Mouse (Mus musculus) heart, postnatal 0 days (tissue): ENCODE measurements around the gene Map7d1. TPM values are rescaled to one million over a fixed set of nuclear protein-coding genes. Genes with fewer than 3 reads are reported as not detected.

ENCODE experiments used
- ATAC-seq: fragments of 200-750 bp; cut with Nextera tagmentation; 2 replicates; pipeline ENCODE4 v1.8.0; 2017; ENCODE audit warnings: low read depth, moderate number of reproducible peaks, moderate library complexity; ENCODE audit not compliant: insufficient read depth
- DNase-seq: peaks from one replicate; pipeline ENCODE4 v3.0.0-alpha.2; 2016; ENCODE audit warnings: low spot score
- H3K27ac ChIP-seq: fragments of 300-500 bp; sonication (generic); 2 replicates; pipeline ENCODE4 v1.5.1; 2014; ENCODE audit warnings: low read depth, mild to moderate bottlenecking
- H3K27me3 ChIP-seq: fragments of 300-500 bp; sonication (generic); 2 replicates; pipeline ENCODE4 v1.6.1; 2014; ENCODE audit warnings: low read length, mixed read lengths; ENCODE audit not compliant: control insufficient read depth, insufficient read depth
- H3K36me3 ChIP-seq: fragments of 300-500 bp; sonication (generic); replicated peaks from 2 replicates; pipeline ENCODE4 v1.6.1; 2014; ENCODE audit warnings: low read length, mixed read lengths; ENCODE audit not compliant: control insufficient read depth, insufficient read depth
- H3K4me1 ChIP-seq: fragments of 300-500 bp; sonication (generic); 2 replicates; pipeline ENCODE4 v1.6.1; 2014; ENCODE audit warnings: antibody characterized with exemption; ENCODE audit not compliant: control insufficient read depth, insufficient read depth
- H3K4me2 ChIP-seq: fragments of 300-500 bp; sonication (generic); 2 replicates; pipeline ENCODE4 v1.6.1; 2014; ENCODE audit warnings: low read depth, mild to moderate bottlenecking, low read length, moderate library complexity
- H3K4me3 ChIP-seq: fragments of 300-500 bp; sonication (generic); 2 replicates; pipeline ENCODE4 v1.5.1; 2014; ENCODE audit warnings: low read depth, low read length
- H3K9ac ChIP-seq: fragments of 300-500 bp; sonication (generic); replicated peaks from 2 replicates; pipeline ENCODE4 v1.6.1; 2014; ENCODE audit warnings: low read depth, low read length, mixed read lengths
- H3K9me3 ChIP-seq: fragments of 300-500 bp; sonication (generic); replicated peaks from 2 replicates; pipeline ENCODE4 v1.6.1; 2016; ENCODE audit warnings: low read length; ENCODE audit not compliant: control insufficient read depth
- CTCF ChIP-seq: IDR thresholded peaks from 2 replicates; pipeline ENCODE4 v1.5.1; 2016; ENCODE audit warnings: antibody characterized with exemption, control low read depth, low read depth
- EP300 ChIP-seq: IDR thresholded peaks from 2 replicates; pipeline ENCODE4 v1.6.1; 2016; ENCODE audit warnings: antibody characterized with exemption, low read depth
- WGBS: fragments of 180-500 bp; shearing (Covaris S2); extraction: QIAGEN DNeasy Blood & Tissue Kit; methylation state at CpG from one replicate; pipeline ENCODE4 v1.1.7; 2014; 5-methylcytosine and 5-hydroxymethylcytosine counted together
- polyA plus RNA-seq: library from polyadenylated mRNA; unstranded; fragments of >200 nt; fragmentation: Nextera tagmentation; extraction: Ambion mirVana; gene quantifications from 2 replicates; pipeline ENCODE4 v1.2.1, GENCODE M21; 2015
- total RNA-seq: library from RNA; depleted of rRNA; stranded (reverse); fragments of >200 nt; gene quantifications from 2 replicates; pipeline ENCODE4 v1.2.3, GENCODE M21; 2014; ENCODE audit warnings: low replicate concordance

Gene Map7d1
- total and polyA plus RNA-seq, 2 experiments from 2014 or later = 37.5 to 75.0 TPM

DNA sequence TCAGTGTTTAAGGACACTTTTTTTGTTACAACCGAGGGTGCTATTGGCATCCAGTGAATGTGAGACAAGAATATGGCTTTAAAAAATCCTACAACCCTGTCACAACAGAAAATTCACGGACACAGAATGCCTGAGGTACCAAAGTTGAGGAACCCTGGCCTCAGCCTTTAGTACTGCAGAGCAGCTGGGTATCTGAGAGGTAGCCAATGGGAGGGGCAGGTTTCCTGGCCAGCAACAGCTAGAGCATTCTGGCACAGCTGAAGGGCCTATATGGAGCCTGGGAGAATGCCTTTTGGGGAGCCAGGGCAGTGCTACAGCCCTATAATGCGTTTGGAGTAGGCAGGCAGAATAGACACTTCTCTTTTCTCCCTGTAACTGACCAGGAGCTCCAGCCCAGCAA is 2.9 kb upstream of the Map7d1 start:
- peaks cover 60% of the 10 kb centered on the region for H3K4me1 ChIP-seq
- H3K4me2 ChIP-seq = peak overlapping the region; percentile 43; the same call in 1 of the 2 replicates
- TF ChIP-seq EP300 = no peak
- peak overlapping the region; percentile 90 for H3K27ac ChIP-seq
- no peaks in the 10 kb centered on the region for H3K36me3 ChIP-seq
- WGBS = 17% methylated on average over 3 of the region's 3 CpGs
- H3K9me3 ChIP-seq = no peaks in the 10 kb centered on the region
- no peak overlapping the region for H3K4me3 ChIP-seq
- 0 out of 2 replicates have a peak overlapping the region, but pooled peaks have one; percentile 34 for H3K9ac ChIP-seq
- ATAC-seq (no peak), DNase-seq (peak; percentile 60)
- H3K27me3 ChIP-seq = no peaks in the 10 kb centered on the region

GRCm38 (mm10) chr4:126256967-126257881 is 1.1 kb upstream of the Map7d1 start:
- no peak for ATAC-seq
- peak overlapping the region; percentile 90 for H3K9ac ChIP-seq
- no peaks in the 10 kb centered on the region for H3K9me3 ChIP-seq
- no peaks in the 10 kb centered on the region for H3K27me3 ChIP-seq
- 7% methylated on average over 26 of the region's 26 CpGs for WGBS
- no peaks in the 10 kb centered on the region for H3K36me3 ChIP-seq
- H3K4me3 ChIP-seq = peak overlapping the region; percentile 88
- H3K4me2 ChIP-seq = peak overlapping the region; percentile 89
- TF ChIP-seq EP300 (no peak), CTCF (no peak)
- peaks cover 70% of the 10 kb centered on the region for H3K4me1 ChIP-seq
- H3K27ac ChIP-seq = peak overlapping the region; percentile 96
- no peak for DNase-seq

GRCm38 (mm10) chr4:126255113-126256001 is 786 bp downstream of the Map7d1 start:
- ATAC-seq (peak; percentile 7), DNase-seq (peak; percentile 50)
- TF ChIP-seq CTCF (no peak), EP300 (no peak)
- Histone ChIP-seq H3K4me2 (peak overlapping the region; percentile 89), H3K36me3 (no peaks in the 10 kb centered on the region), H3K27me3 (no peaks in the 10 kb centered on the region), H3K4me3 (peak overlapping the region; percentile 88), H3K4me1 (peaks cover 75% of the 10 kb centered on the region), H3K9me3 (no peaks in the 10 kb centered on the region), H3K9ac (peak overlapping the region; percentile 90), H3K27ac (peak overlapping the region; percentile 96)
- 0% methylated on average over 41 of the region's 50 CpGs for WGBS

DNA sequence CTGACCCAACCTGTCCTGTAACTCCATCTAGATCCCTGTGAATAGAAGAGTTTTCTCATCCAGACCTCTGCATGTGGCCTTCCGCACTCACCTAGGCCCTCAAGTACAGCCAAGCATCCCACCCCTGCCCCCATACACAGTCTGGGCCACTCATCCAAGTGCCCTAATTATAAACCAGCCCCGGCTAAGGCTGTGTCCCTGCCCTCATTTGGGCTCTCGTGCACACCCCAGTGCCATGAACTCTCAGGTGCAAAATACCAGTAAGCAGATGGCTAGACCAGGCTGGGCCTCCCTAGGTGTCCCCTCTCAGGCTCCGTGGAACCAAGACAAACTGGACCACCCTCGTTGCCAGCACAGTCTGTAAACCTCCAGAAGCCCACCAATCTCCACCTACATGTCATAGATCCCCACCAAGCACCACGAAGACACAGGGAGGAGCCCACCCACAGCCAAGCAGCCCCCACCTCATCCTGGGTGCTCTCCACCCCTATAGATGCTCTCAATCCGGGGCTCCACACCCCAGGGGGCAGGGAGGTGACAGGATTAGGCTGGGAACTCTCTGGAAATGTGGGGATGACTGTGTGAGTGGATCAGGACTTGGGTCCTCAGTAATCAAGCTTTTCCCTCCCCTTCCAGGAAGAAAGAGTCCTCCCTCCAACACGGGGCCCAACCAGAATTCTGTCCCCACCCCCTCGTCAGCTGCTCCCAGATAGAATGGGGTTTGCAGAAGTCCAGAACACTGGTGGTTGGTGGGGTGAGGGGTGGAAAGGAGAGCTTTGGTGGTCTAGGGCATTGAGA is 1.6 kb downstream of the Map7d1 start:
- WGBS = 9% methylated on average over 9 of the region's 9 CpGs
- no peak for TF ChIP-seq EP300
- TF ChIP-seq CTCF = peak; percentile 2; the same call in 1 of the 2 replicates

More for the DNA sequence above, 1.6 kb downstream of the Map7d1 start:
- Histone ChIP-seq H3K27me3 (no peaks in the 10 kb centered on the region), H3K4me3 (peak overlapping the region; percentile 88), H3K27ac (peak overlapping the region; percentile 96), H3K9ac (peak overlapping the region; percentile 90), H3K9me3 (no peaks in the 10 kb centered on the region), H3K36me3 (no peaks in the 10 kb centered on the region), H3K4me2 (peak overlapping the region; percentile 89), H3K4me1 (peaks cover 76% of the 10 kb centered on the region)
- ATAC-seq (peak; percentile 8; the same call in 1 of the 2 replicates), DNase-seq (peak; percentile 76)
